Mouse (Mus musculus) hematopoietic multipotent progenitor cell, adult 10-12 weeks (in vitro differentiated cells): Measurements from ENCODE around the gene 4933430I17Rik. TPM values are rescaled to one million over a fixed set of nuclear protein-coding genes. Genes with fewer than 3 reads are reported as not detected.

Source experiments
- polyA plus RNA-seq: library from polyadenylated mRNA; stranded (reverse); fragments of >175 nt; gene quantifications from 2 replicates; pipeline ENCODE4 v1.2.3, GENCODE M21; 2012; ENCODE audit warnings: low replicate concordance

The 4933430I17Rik gene
- not detected in 2 replicates for polyA plus RNA-seq

DNA sequence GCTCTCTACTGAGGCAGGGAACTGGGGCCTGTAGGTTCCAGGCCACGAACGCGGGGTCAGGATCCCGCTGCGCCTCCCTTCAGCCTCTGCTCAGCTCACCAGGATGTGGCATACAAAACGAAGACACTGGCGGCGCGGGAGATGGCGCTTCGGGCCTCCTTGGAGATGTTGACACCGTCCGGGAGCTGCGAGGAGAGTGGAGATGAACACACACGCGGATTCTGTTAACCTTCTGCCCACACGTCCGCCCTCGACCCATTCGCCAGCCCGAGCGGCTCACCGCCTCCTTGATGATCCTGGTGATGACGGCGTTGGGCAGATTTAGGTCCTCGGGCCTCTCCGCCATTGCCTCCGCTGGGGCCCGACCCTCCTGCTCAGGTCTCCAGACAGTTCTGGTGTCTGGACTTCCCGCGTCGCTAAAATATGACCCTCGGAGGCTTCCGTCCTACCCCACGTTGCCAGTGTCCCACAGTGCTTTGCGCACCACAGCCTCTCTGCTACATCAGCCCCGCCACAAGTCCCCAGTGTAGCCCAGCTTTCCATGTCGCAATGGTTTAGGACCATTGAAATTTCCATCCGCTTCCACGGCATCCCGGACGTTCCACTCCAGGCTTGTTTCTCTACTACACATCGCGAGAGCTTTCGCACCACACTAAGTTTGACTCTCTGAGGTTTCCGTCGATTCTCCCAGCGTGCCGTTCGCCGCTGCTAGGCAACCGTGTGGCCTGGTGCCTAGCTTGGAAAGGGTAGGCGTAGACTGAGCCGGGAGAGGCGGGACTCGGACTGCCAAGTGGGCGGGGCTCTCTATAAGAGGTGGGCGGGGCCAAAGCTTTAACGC lies at the start of gene 4933430I17Rik, which contains the start of gene Pole3:
Gene 4933430I17Rik (plus strand): TSS at position 719 of the 838 bp plus-strand sequence.
Gene Pole3 (minus strand): TSS at position 418 of the 838 bp plus-strand sequence.

DNA sequence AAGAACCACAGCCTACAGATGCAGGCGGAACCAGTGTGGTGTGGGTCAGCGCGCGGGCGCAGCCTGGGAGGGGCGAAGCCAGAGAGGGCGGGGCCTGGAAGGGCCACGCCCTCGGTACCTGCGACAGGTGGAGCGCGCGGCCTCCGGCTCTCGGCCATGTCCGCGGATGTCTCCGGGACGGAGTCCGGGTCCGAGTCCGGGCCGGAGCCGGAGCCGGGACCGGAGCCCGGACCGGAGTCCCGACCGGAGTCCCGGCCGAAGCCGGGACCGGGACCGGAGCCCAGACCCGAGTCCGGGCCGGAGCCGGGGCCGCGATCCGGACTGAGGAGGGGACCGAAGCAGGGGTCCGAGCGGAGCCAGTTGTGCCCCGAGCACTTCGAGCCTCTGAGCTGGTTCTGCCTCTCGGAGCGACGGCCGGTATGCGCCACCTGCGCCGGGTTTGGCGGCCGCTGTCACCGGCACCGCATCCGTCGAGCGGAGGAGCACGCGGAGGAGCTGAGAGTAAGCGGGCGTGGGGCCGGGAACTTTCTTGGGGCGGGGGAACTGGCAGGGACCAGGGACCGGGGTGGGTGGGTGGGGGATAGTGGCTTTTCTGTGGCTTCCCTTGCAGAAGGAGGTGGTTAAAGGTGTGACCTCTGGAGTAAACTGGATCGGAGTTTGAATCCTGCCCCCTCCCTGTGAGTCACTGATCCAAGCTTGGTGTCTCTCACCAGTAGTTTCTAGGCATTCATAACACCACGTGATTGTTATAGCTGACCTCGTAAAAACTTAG lies 45.0 kb upstream of the 4933430I17Rik start, which contains the start of gene Bspry:
Gene Bspry (plus strand): TSS at position 117 of the 772 bp plus-strand sequence.

DNA sequence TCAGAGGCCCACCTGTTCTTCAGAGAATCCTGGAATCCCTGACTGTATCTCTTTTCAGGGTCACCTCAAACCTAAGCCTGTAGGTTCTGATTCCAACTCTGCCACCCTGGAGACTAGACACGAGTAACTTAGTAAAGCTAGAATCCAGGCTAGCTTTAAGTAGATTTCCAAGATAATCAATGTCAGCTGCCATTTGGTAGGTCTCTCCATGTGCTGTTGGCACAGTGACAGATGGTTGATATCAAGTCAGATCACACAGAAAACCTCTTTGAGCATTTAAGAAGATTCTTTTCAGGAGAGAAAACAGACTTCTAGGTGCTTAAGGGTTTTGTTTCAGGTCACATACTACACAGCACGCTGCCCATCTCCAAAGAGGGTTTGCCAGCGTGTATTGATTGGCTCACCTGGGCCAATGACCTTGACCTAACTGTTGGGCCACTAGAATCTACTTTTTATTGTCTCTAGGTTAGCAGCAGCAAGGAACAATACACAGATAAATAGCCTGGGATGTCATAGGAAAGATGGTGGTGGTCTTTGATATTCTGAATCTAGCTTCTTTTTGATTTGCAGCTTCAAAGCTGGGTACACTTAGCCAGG lies 21.7 kb upstream of the 4933430I17Rik start, which contains the start of gene Hdhd3:
Gene Hdhd3 (minus strand): TSS at position 94 of the 597 bp plus-strand sequence.

DNA sequence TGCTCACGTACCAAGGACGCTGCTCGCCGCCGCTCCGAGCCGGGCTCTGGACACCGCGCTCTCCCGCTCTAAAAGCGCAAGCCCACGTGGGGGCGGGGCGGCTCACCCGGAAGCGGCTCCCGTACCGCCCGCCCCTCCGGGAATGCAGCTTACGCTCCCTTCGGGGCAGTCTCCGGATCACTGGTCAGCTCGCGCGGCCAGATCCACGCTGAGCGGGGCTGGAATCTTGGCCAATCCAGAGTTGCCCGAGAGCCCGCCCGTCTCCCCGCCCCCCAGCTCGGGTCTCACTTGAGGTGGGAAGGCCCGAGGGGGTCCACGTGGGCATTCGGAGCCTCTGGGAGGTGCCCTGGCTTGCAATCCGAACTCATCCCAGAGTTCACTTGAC lies 5.3 kb upstream of the 4933430I17Rik start, which contains the start of gene Alad:
Gene Alad (minus strand): TSS at position 70 of the 385 bp plus-strand sequence.

DNA sequence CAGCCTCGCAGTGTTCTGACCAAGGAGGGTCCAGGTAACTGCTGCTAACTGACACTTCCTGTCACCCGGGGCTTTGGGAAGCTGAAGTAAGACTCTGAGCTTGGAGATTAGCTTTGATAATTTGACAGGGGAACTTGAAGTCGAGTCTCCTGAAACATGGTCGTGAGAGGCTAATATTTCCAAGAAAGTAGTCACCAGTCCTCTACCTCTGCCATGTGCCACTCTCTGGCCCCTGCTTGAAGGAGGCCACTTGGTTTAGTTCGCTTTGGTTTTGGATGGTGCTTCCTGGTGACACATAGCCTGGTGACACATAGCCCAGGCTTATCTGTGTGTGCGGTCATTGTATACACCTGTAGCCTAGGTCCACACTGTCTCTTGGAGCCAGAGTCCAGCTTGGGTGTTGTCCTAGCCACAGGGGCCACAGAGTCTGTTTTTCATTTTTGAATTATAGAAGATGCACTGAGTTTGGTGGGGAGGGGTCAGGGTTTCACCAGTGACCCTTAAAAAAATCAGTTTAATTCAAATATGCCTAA lies 34.7 kb downstream of the 4933430I17Rik start, which contains the start of gene Rgs3:
Gene Rgs3 (plus strand): TSS at position 51 of the 533 bp plus-strand sequence.

Other genes with a start within 250 kb of the 4933430I17Rik start
- gene Fkbp15, start 164.8 kb upstream of the 4933430I17Rik start, polyA plus RNA-seq: 27.5 and 38.7 TPM in 2 replicates
- 0.66 and 1.5 TPM in 2 replicates for gene Slc31a1, start 164.6 kb upstream of the 4933430I17Rik start, polyA plus RNA-seq
- gene Cdc26, start 116.7 kb upstream of the 4933430I17Rik start, polyA plus RNA-seq: 3.3 and 25.3 TPM in 2 replicates
- gene Prpf4, start 116.6 kb upstream of the 4933430I17Rik start, polyA plus RNA-seq: 2.5 TPM in 2 replicates
- 0.56 TPM in 1 of 2 replicates, not detected in the other for gene Rnf183, start 90.1 kb upstream of the 4933430I17Rik start, polyA plus RNA-seq
- gene Wdr31, start 54.5 kb upstream of the 4933430I17Rik start, polyA plus RNA-seq: 0.48 TPM in 1 of 2 replicates, not detected in the other
- gene Bspry, start 45.3 kb upstream of the 4933430I17Rik start, polyA plus RNA-seq: 1.7 and 4.5 TPM in 2 replicates
- 0.45 and 2.9 TPM in 2 replicates for gene Hdhd3, start 21.9 kb upstream of the 4933430I17Rik start, polyA plus RNA-seq
- 80.4 and 309 TPM in 2 replicates for gene Alad, start 5.5 kb upstream of the 4933430I17Rik start, polyA plus RNA-seq
- 9.5 and 15.9 TPM in 2 replicates for gene Pole3, start 301 bp upstream of the 4933430I17Rik start, polyA plus RNA-seq
- 278 and 880 TPM in 2 replicates for gene Rgs3, start 34.5 kb downstream of the 4933430I17Rik start, polyA plus RNA-seq